Mouse (Mus musculus): Measurements from ENCODE around the gene Dnajb12.

DNA sequence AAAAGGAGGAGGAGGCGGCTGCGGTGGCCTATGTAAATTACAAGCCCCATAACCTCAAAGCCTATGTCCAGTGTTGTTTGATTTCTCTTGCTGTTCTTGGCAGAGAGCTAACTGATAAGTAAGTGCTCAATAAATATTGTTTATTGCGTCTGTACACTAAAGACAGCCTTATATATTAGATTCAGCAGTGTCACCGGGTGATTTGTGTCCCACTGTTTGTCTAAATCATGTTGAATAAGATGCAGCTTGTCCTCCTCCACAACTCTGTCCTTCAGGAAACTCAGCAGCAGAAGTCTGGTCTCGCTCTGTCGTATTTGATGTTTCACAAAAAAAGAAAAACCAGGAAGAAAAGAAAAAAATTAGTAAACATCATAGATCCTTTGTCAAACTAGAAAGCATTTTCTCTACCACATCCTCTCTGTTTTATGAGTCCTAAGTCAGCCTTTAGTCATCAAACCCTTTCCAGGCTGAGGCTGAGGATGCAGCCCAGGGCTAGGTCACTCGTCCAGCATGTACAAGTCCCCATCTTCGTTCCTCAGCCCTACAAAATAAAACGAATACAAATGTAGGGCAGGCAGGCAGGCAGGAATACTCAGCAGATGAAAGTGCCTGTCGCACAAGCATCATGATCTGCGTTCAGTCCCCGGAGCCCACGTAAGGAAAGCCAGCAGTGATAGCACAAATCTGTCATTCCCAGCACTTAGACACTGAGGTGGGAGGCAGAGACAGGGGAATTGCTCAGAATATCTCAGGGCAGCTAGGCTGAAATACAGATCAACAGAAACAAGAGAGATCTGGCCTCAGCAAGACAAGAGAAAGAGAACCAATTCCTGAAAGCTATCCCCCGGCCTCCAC is 43.8 kb upstream of the Dnajb12 start:
- TF ChIP-seq CTCF (conservative IDR thresholded peaks at IDR 0.05 in 1 of 2, IDR thresholded peaks at IDR 0.05 in 1 of 2; ENCODE audit: low read depth in 2 of 2, low read length in 2 of 2) = no peak
- no peak for TF ChIP-seq ZMIZ1 (IDR thresholded peaks at IDR 0.05; ENCODE audit: low read depth, low read length)
- no peak for TF ChIP-seq GABPA (IDR thresholded peaks at IDR 0.05; ENCODE audit: insufficient replicate concordance, low read depth, low read length)
- no peak for TF ChIP-seq MYC (IDR thresholded peaks at IDR 0.05; ENCODE audit: low read depth, low read length)
- TF ChIP-seq RCOR1 (conservative IDR thresholded peaks at IDR 0.05; ENCODE audit: low read depth, low read length) = no peak
- TF ChIP-seq MAZ (IDR thresholded peaks at IDR 0.05; ENCODE audit: low read depth, low read length) = no peak
- no peak for TF ChIP-seq ZKSCAN1 (IDR thresholded peaks at IDR 0.05; ENCODE audit: borderline replicate concordance, low read depth, low read length)
- no peak for TF ChIP-seq HCFC1 (IDR thresholded peaks at IDR 0.05; ENCODE audit: low read depth, low read length)
- no peak for TF ChIP-seq POLR2A (IDR thresholded peaks at IDR 0.05; ENCODE audit: low read depth, low read length)
